Mouse (Mus musculus) urinary bladder, adult 18-20 months (tissue): ENCODE measurements around the gene Stk10.
A peak's percentile ranks its signal among the peaks of the same experiment; 100 is the strongest.

Source experiments
- DNase-seq, 2 experiments: peaks; one replicate each; pipeline ENCODE4 v3.0.0; 2022; ENCODE audit warnings: low spot score in 2 of 2, mixed read lengths in 2 of 2

Gene Stk10

DNA sequence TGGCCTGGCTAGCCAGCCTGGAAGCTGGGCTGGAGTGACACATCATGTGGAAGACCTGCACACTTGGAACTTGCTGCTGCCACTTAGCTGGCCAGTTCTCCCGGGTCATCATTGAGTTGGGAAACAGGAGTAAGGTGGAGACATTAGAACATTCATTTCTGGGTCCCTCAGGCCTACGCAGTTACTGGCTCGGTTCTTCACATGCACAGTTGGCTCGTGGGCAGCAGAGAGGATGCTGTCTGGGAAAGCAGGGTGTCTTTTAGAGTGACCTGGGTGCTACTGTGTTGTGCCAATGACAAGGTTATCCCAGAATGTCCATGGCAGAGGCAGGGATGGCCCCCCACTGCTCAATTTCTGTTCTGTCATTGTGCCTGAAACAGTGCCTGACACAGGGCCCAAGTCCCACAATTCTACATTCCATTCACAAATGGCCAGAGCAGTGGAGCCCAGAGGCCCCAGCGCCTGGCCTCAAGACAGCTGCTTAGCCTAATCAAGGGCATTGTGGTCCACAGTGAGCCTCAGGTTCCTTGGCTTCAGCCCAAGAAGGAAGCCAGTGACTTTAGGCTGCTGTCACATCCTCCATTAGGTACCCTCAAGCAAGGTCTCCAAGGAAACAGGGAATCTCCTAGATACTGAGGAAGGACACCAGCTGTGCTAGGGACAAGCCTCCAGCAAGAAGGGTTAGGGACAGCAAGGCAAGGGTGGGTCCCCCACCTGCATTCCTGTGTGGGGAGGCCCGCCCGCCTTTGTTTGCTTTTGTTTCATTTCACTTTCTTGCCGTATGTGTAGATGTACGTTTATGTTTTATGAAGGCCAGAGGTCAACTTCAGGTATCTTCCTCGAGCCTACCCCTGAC lies 34.1 kb downstream of the Stk10 start:
- no peak for DNase-seq

- no peak for DNase-seq
Observed at GRCm38 (mm10) chr11:32568060-32568459, 35.0 kb downstream of the Stk10 start.

GRCm38 (mm10) chr11:32568637-32569293 lies 35.7 kb downstream of the Stk10 start:
- DNase-seq: no peak

DNA sequence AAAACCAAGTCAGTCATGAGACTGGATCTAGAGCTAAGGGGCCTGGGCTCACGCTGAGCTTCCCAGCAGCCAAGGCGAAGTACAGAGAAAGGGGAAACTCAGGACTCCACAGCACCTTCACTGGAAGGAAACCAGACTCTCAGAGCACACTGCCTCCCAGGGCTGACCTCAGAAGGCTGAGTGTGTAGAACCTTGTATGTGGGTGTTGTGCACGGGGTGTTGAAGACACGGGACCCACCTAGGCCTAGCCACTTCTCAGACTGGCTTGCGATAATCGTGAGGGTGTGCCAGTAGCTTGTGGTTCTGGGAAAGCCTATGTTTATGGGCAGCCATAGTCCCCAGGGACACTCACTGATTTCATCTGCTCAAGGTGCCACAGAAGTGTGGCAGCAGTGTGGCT lies 38.0 kb downstream of the Stk10 start:
- no peak for DNase-seq

GRCm38 (mm10) chr11:32573669-32574068 lies 40.6 kb downstream of the Stk10 start:
- no peak for DNase-seq

DNA sequence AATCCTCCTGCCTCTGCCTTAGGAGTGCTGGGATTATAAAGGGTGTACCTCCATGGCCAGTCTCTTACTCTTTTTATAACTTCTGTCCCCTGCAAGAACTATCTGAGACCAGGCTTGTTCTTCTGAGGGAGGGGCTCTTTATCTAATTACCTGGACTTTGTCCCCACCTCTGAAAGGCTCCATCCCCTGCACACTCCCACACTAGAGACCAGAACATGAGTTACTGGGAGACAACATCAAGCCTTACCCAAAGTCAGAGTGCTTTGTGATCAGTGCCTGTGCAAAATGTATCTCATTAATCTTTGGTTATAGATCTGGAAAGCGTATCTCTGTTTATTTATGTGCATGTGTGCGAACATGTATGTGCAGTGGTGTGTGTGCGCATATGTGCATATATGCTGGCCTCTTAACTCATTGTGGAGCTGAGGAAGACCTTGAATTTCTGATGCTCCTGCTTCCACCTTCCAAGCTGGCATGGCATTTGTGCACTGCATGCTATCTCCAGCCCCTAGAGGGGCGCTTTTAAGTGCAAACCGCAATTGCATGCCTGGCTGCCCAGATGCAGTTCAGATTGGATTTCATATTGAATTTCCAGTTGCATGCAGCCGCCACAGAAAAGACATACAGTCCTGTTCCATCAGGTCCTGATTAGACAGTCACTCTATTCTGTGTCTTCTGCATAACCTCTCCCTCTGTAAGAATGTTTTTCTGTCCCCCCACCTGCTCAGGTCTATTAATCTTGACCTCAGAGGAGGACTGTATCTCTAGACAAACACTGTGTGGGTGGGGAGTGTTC lies 43.1 kb downstream of the Stk10 start:
- DNase-seq: no peak

- DNase-seq: no peak
Observed at GRCm38 (mm10) chr11:32576760-32577050, 43.6 kb downstream of the Stk10 start.

- DNase-seq: no peak
Observed at GRCm38 (mm10) chr11:32580305-32580947, 47.3 kb downstream of the Stk10 start.

DNA sequence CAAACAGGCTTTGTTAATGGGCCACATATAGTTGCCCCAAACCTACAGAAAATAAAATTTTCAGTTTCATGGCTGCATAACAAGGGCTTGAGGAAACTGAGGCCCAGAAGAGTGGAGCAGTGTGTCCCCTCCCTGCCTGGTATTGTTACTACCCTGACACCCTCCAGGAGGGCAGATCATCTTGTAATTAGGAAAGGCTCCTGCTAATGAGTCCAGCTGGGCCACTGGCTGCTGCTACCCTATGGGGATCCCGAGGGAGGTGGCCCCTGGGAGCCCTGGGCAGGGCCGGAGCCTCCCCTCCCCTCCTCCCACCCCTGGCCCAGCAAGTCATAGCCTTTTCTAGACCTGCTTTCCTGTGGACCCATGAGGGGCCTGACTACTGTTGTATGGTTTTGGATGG lies 47.9 kb downstream of the Stk10 start:
- no peak for DNase-seq

- no peak for DNase-seq
Observed at GRCm38 (mm10) chr11:32582813-32583212, 49.7 kb downstream of the Stk10 start.

DNA sequence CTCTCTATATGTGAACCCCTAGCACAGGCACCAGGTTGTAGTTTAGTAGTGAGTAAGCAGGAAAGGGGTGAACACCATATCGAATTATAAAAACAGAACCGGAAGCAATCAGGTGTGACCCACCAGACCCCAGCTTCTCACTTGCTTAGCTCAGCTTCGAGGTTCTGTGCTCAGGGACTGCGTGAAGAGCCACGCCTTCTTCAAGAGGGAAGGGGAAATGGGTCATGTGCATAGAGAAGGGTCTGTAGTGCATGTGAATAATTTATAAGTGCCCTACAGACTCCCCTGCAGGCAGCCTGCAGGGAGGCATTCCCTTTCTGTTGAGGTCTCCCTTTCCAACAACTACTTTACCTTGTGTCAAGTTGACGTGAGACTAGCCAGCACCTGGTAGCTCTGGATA lies 52.9 kb downstream of the Stk10 start:
- DNase-seq: no peak

GRCm38 (mm10) chr11:32587191-32588089 lies 54.3 kb downstream of the Stk10 start:
- DNase-seq: no peak

- DNase-seq: peak in 1 of 2 experiments; percentile 60
Observed at GRCm38 (mm10) chr11:32588090-32588891, 55.2 kb downstream of the Stk10 start.

DNA sequence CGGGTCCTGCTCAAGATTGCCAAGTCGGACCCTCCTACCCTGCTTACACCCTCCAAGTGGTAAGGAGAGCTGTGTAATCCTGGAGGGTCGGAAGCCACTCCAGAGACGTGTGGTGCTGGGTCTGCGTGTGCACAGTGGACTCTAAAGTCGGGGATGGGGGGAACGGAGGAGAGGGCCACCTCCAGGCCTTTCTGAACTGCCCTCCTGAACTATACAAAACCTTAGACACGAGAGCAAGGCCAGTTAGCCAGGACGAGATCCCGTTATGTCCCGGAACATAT lies 55.7 kb downstream of the Stk10 start:
- no peak for DNase-seq

DNA sequence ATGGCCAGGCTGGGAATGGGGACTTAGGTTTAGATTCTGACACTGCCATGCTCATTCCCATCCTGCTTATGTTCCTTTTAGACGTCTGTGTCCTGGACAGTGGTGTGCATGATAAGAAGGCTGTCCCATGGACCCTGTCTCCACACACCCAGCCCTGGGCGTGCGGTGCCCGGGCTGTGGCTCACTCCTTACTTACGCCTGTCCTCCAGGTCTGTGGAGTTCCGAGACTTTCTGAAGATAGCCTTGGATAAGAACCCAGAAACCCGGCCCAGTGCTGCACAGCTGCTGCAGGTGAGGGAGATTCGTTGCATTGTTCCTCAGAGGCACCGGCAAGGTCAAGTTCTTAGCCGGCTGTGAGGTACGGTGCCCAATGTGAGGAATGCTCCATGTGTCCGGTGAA lies 56.1 kb downstream of the Stk10 start:
- DNase-seq: no peak

- DNase-seq: no peak
Observed at GRCm38 (mm10) chr11:32589791-32590190, 56.7 kb downstream of the Stk10 start.

- no peak for DNase-seq
Observed at GRCm38 (mm10) chr11:32590205-32590604, 57.1 kb downstream of the Stk10 start.

DNA sequence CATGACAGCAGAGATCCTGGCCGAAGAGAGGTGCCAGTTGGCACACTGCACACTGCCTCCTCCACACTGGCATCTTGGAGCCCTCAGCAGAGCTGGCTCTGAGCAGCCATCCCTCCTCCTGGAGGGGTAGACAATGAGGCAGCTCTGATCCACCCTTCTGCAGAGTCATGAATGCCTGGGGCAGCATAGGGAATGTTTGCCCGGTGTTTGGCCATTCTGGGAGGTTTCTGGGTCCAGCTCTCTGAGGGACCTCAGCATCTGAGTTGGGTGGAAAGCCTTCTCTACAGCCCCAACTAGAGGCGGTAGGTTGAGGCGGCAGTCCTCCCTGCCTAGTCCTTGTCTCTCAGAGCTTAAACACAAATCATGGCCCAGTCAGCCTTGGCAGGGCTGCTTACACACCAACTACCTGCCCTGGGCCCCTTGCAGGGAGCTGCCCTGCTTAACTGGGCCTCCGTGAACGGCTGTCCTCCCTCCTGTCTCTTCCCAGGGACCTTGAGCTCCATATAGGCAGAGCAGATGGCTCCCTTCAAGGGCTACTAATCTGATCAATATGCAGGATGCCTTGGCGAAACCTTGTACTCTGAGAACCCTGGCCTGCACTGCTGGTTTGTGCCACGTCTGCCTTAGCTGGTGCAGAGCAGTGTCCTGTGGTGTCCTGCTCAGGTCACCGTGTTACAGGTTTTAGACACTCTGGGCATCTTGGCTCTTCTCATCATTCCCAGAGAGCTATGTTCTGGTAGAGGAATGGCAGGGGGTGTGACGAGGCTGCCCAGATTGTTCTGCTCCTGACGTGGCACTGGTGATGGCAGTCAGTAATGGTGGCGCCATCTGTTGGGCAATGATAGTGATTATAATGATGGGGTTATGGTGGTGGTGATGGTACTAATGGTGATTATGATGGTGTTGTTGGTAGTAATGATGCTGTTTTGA lies 59.1 kb downstream of the Stk10 start:
- DNase-seq: no peak

GRCm38 (mm10) chr11:32593081-32593480 lies 60.0 kb downstream of the Stk10 start:
- DNase-seq: no peak
